Mouse (Mus musculus): Measurements from ENCODE around the gene Ly6g5c. TPM values are rescaled to one million over a fixed set of nuclear protein-coding genes. Genes with fewer than 3 reads are reported as not detected.

Gene Ly6g5c
- not detected for polyA plus RNA-seq (2015; fragmentation: Illumina TruSeq; extraction: RNeasy Lipid Tissue Mini Kit (QIAGEN cat#74804); ENCODE audit: insufficient read depth, low replicate concordance)

GRCm38 (mm10) chr17:35108097-35108496 is at the start of gene Ly6g5c:
Gene Ly6g5c, plus strand, starts transcription at chr17:35108279.

GRCm38 (mm10) chr17:35058911-35059892 is 48.9 kb upstream of the Ly6g5c start, which contains the start of gene Ddah2:
Gene Ddah2, plus strand, starts transcription at chr17:35059035.

GRCm38 (mm10) chr17:35064951-35065947 is 42.8 kb upstream of the Ly6g5c start, which contains the start of gene Ly6g6c:
Gene Ly6g6c, plus strand, starts transcription at chr17:35065388.

GRCm38 (mm10) chr17:35066084-35066483 is 42.0 kb upstream of the Ly6g5c start, which contains the start of gene Mpig6b:
Gene Mpig6b, minus strand, starts transcription at chr17:35066184.

GRCm38 (mm10) chr17:35076507-35077176 is 31.4 kb upstream of the Ly6g5c start, which contains the start of gene Ly6g6e:
Gene Ly6g6e, plus strand, starts transcription at chr17:35076902.

GRCm38 (mm10) chr17:35077786-35078233 is 30.3 kb upstream of the Ly6g5c start, which contains the start of gene Ly6g6d:
Gene Ly6g6d, minus strand, starts transcription at chr17:35078065.

GRCm38 (mm10) chr17:35085208-35085865 is 22.7 kb upstream of the Ly6g5c start, which contains the start of gene Ly6g6f:
Gene Ly6g6f, minus strand, starts transcription at chr17:35085610.

GRCm38 (mm10) chr17:35088825-35089644 is 19.0 kb upstream of the Ly6g5c start, which contains the start of gene Abhd16a:
Gene Abhd16a, plus strand, starts transcription at chr17:35089263.

GRCm38 (mm10) chr17:35115046-35116019 is 7.3 kb downstream of the Ly6g5c start, which contains the start of gene Ly6g5b:
Gene Ly6g5b, minus strand, starts transcription at chr17:35115428.

GRCm38 (mm10) chr17:35121143-35121799 is 13.2 kb downstream of the Ly6g5c start, which contains the start of gene Gpank1:
Gene Gpank1, plus strand, starts transcription at chr17:35121455.

GRCm38 (mm10) chr17:35121871-35122303 is 13.8 kb downstream of the Ly6g5c start, which contains the start of gene Csnk2b:
Gene Csnk2b, minus strand, starts transcription at chr17:35122053.

GRCm38 (mm10) chr17:35126206-35126611 is 18.1 kb downstream of the Ly6g5c start, which contains the start of gene D17H6S53E:
Gene D17H6S53E, plus strand, starts transcription at chr17:35126373.

GRCm38 (mm10) chr17:35131500-35132173 is 23.6 kb downstream of the Ly6g5c start, which contains the start of gene Apom:
Gene Apom, minus strand, starts transcription at chr17:35132050.

GRCm38 (mm10) chr17:35134801-35135590 is 26.9 kb downstream of the Ly6g5c start, which contains the start of gene Bag6:
Gene Bag6, plus strand, starts transcription at chr17:35135178.

